Mouse (Mus musculus): ENCODE data around the gene Dglucy. TPM values are rescaled to one million over a fixed set of nuclear protein-coding genes. Genes with fewer than 3 reads are reported as not detected.

Gene Dglucy
- polyA plus RNA-seq, 1 experiment: 5.2 TPM

DNA sequence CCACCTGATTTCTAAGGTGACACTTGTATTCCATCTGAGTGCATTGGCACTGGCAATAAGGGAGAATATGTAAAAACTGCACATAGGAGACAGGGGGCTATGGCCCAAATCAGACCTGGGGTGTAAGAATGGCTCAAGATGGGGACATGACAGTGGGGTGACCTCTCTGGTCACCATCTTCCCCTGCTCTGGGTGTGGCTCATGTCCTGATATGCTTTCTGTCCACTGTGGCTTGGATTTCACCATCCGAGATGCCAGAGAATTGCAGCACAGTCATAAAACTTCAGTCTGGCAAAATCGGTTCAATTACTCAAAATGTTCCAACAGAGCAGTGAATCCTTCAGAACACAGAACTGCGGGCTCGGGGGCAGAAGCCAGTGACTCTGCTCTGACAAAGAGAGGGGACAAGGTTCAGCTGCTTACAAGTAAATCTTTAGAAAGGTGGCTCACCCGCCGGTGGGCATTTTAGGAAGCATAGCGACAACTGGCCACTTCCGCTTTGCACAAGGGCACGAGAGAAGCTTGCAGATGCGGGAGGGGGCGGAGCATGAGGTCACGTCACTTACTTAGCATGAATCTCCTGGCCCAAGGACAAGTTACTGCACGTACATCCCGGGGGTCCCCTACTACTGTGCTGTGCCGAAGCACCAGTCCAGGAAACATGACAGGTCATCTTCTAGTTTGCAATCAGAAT is 145.9 kb downstream of the Dglucy start:
- TF ChIP-seq CTCF (IDR thresholded peaks at IDR 0.05; ENCODE audit: control insufficient read depth, insufficient read depth, low read length) (no peak), POLR2A (IDR thresholded peaks at IDR 0.05; ENCODE audit: borderline replicate concordance, control insufficient read depth, low read depth, low read length) (no peak)
- no peak overlapping the region for H3K4me3 ChIP-seq (replicated peaks; ENCODE audit: control insufficient read depth, low read depth, low read length)
- 35% methylated on average over 15 of the region's 15 CpGs for whole genome bisulfite sequencing
- H3K27ac ChIP-seq (ENCODE audit: control insufficient read depth, insufficient read depth, low read depth, low read length, poor library complexity): peak overlapping the region; percentile 85
- H3K4me1 ChIP-seq (ENCODE audit: control insufficient read depth, insufficient read depth, low read length): peaks cover 3% of the 10 kb centered on the region; the same call in 1 of the 2 replicates

GRCm38 (mm10) chr12:100925644-100926619 is 147.1 kb downstream of the Dglucy start:
- TF ChIP-seq POLR2A (IDR thresholded peaks at IDR 0.05; ENCODE audit: borderline replicate concordance, control insufficient read depth, low read depth, low read length): no peak
- peak; percentile 36 for TF ChIP-seq CTCF (IDR thresholded peaks at IDR 0.05; ENCODE audit: control insufficient read depth, insufficient read depth, low read length)
- H3K4me1 ChIP-seq (ENCODE audit: control insufficient read depth, insufficient read depth, low read length): peaks cover 3% of the 10 kb centered on the region; the same call in 1 of the 2 replicates
- 65% methylated on average over 14 of the region's 14 CpGs for WGBS
- H3K27ac ChIP-seq (ENCODE audit: control insufficient read depth, insufficient read depth, low read depth, low read length, poor library complexity): no peak overlapping the region
- H3K4me3 ChIP-seq (replicated peaks; ENCODE audit: control insufficient read depth, low read depth, low read length): no peak overlapping the region

- Histone ChIP-seq H3K4me3 (replicated peaks; ENCODE audit: control insufficient read depth, low read depth, low read length) (no peak overlapping the region), H3K4me1 (ENCODE audit: control insufficient read depth, insufficient read depth, low read length) (peaks cover 2% of the 10 kb centered on the region; the same call in 1 of the 2 replicates), H3K27ac (ENCODE audit: control insufficient read depth, insufficient read depth, low read depth, low read length, poor library complexity) (no peak overlapping the region)
- TF ChIP-seq CTCF (IDR thresholded peaks at IDR 0.05; ENCODE audit: control insufficient read depth, insufficient read depth, low read length): no peak
- no peak for TF ChIP-seq POLR2A (IDR thresholded peaks at IDR 0.05; ENCODE audit: borderline replicate concordance, control insufficient read depth, low read depth, low read length)
- WGBS: 72% methylated on average over 9 of the region's 9 CpGs
Measured at GRCm38 (mm10) chr12:100928286-100928685, 149.4 kb downstream of the Dglucy start.

GRCm38 (mm10) chr12:100931653-100932052 is 152.8 kb downstream of the Dglucy start:
- WGBS: 96% methylated on average over 14 of the region's 14 CpGs
- H3K4me1 ChIP-seq (ENCODE audit: control insufficient read depth, insufficient read depth, low read length): peaks cover 2% of the 10 kb centered on the region; the same call in 1 of the 2 replicates
- no peak overlapping the region for H3K4me3 ChIP-seq (replicated peaks; ENCODE audit: control insufficient read depth, low read depth, low read length)
- H3K27ac ChIP-seq (ENCODE audit: control insufficient read depth, insufficient read depth, low read depth, low read length, poor library complexity): no peak overlapping the region
- TF ChIP-seq CTCF (IDR thresholded peaks at IDR 0.05; ENCODE audit: control insufficient read depth, insufficient read depth, low read length): no peak
- no peak for TF ChIP-seq POLR2A (IDR thresholded peaks at IDR 0.05; ENCODE audit: borderline replicate concordance, control insufficient read depth, low read depth, low read length)

DNA sequence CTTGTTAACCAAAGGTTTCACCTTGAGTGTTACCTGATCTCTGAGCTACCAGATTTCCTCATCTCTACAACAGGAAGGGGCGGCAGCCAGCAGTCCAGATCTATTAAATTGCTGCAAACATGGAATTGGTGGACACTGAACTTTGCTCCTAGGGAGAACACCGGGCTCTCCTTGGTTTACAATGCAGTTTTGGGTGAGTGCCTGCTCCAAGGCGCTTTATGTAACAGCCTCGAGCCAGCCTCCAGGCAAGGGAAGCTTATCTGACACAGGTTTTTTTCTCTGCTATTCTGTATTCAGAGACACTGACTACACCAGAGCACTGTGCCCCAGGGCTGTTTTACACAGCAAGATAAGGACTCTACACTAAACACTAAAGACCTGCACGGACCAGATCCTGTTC is 155.9 kb downstream of the Dglucy start:
- TF ChIP-seq POLR2A (IDR thresholded peaks at IDR 0.05; ENCODE audit: borderline replicate concordance, control insufficient read depth, low read depth, low read length): no peak
- no peak for TF ChIP-seq CTCF (IDR thresholded peaks at IDR 0.05; ENCODE audit: control insufficient read depth, insufficient read depth, low read length)
- no peak overlapping the region for H3K4me3 ChIP-seq (replicated peaks; ENCODE audit: control insufficient read depth, low read depth, low read length)
- H3K4me1 ChIP-seq (ENCODE audit: control insufficient read depth, insufficient read depth, low read length): peaks cover 5% of the 10 kb centered on the region
- H3K27ac ChIP-seq (ENCODE audit: control insufficient read depth, insufficient read depth, low read depth, low read length, poor library complexity): no peak overlapping the region
- 88% methylated on average over 5 of the region's 5 CpGs for WGBS

- H3K4me3 ChIP-seq (replicated peaks; ENCODE audit: control insufficient read depth, low read depth, low read length): no peak overlapping the region
- H3K4me1 ChIP-seq (ENCODE audit: control insufficient read depth, insufficient read depth, low read length): peaks cover 5% of the 10 kb centered on the region
- H3K27ac ChIP-seq (ENCODE audit: control insufficient read depth, insufficient read depth, low read depth, low read length, poor library complexity): peak overlapping the region; percentile 34; the same call in 1 of the 2 replicates
- 18% methylated on average over 2 of the region's 2 CpGs for WGBS
- TF ChIP-seq CTCF (IDR thresholded peaks at IDR 0.05; ENCODE audit: control insufficient read depth, insufficient read depth, low read length) (peak; percentile 96), POLR2A (IDR thresholded peaks at IDR 0.05; ENCODE audit: borderline replicate concordance, control insufficient read depth, low read depth, low read length) (no peak)
Measured at GRCm38 (mm10) chr12:100936116-100936515, 157.3 kb downstream of the Dglucy start.

DNA sequence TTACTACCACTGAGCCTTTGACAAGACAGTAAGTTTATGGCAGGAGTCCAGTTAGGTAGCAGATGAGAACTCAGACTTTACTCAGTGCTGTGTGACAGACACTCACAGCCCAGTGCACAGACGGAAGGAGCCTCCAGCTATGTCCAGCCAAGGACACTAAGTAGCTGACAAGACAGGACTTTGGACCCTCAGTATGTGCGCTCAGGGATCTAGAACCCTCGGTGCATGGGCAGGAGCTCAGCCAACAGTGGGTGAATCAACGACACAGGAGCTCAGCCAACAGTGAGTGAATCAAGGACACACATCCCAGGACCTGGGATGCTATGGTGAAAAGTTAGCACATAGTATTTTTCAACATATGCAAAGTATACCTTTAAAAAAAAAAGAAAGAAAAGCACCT is 157.9 kb downstream of the Dglucy start:
- peak overlapping the region; percentile 34; the same call in 1 of the 2 replicates for H3K27ac ChIP-seq (ENCODE audit: control insufficient read depth, insufficient read depth, low read depth, low read length, poor library complexity)
- H3K4me3 ChIP-seq (replicated peaks; ENCODE audit: control insufficient read depth, low read depth, low read length): no peak overlapping the region
- WGBS: 93% methylated on average over 4 of the region's 4 CpGs
- H3K4me1 ChIP-seq (ENCODE audit: control insufficient read depth, insufficient read depth, low read length): peaks cover 5% of the 10 kb centered on the region
- TF ChIP-seq POLR2A (IDR thresholded peaks at IDR 0.05; ENCODE audit: borderline replicate concordance, control insufficient read depth, low read depth, low read length): no peak
- TF ChIP-seq CTCF (IDR thresholded peaks at IDR 0.05; ENCODE audit: control insufficient read depth, insufficient read depth, low read length): no peak

All from bone marrow, adult 2 months (tissue).